Mouse (Mus musculus) hindbrain, embryonic 15.5 days (tissue): Measurements from ENCODE around the gene Jhy. TPM values are rescaled to one million over a fixed set of nuclear protein-coding genes. Genes with fewer than 3 reads are reported as not detected.

Experiments used
- ATAC-seq: fragments of 200-750 bp; cut with Nextera tagmentation; 2 replicates; pipeline ENCODE4 v1.8.0; 2017; ENCODE audit warnings: low read depth, moderate number of reproducible peaks, moderate TSS enrichment; ENCODE audit not compliant: low FRiP score
- H3K27ac ChIP-seq: fragments of 300-500 bp; sonication (generic); replicated peaks from 2 replicates; pipeline ENCODE4 v1.5.1; 2015; ENCODE audit warnings: mild to moderate bottlenecking, inconsistent platforms
- H3K27me3 ChIP-seq: fragments of 300-500 bp; sonication (generic); 2 replicates; pipeline ENCODE4 v1.6.1; 2015; ENCODE audit warnings: control low read depth, inconsistent platforms
- H3K36me3 ChIP-seq: fragments of 300-500 bp; sonication (generic); 2 replicates; pipeline ENCODE4 v1.6.1; 2015; ENCODE audit warnings: control low read depth, inconsistent platforms
- H3K4me1 ChIP-seq: fragments of 300-500 bp; sonication (generic); replicated peaks from 2 replicates; pipeline ENCODE4 v1.6.1; 2015; ENCODE audit warnings: control low read depth, inconsistent platforms
- H3K4me2 ChIP-seq: fragments of 300-500 bp; sonication (generic); 2 replicates; pipeline ENCODE4 v1.6.1; 2015; ENCODE audit warnings: moderate library complexity, mild to moderate bottlenecking, inconsistent platforms
- H3K4me3 ChIP-seq: fragments of 300-500 bp; sonication (generic); 2 replicates; pipeline ENCODE4 v1.5.1; 2015; ENCODE audit warnings: mild to moderate bottlenecking, inconsistent platforms
- H3K9ac ChIP-seq: fragments of 300-500 bp; sonication (generic); 2 replicates; pipeline ENCODE4 v1.6.1; 2015; ENCODE audit warnings: inconsistent platforms
- H3K9me3 ChIP-seq: fragments of 300-500 bp; sonication (generic); 2 replicates; pipeline ENCODE4 v1.6.1; 2016; ENCODE audit warnings: control low read depth, inconsistent platforms
- WGBS: fragments of 180-500 bp; shearing (Covaris S2); methylation state at CpG from one replicate; pipeline ENCODE4 v1.1.7; 2015; 5-methylcytosine and 5-hydroxymethylcytosine counted together
- polyA plus RNA-seq: library from polyadenylated mRNA; unstranded; fragments of >200 nt; fragmentation: Nextera tagmentation; extraction: Ambion mirVana; gene quantifications from 2 replicates; pipeline ENCODE4 v1.2.1, GENCODE M21; 2015

Jhy gene
- polyA plus RNA-seq, 1 experiment from 2014 or later, result 1.3 TPM

DNA sequence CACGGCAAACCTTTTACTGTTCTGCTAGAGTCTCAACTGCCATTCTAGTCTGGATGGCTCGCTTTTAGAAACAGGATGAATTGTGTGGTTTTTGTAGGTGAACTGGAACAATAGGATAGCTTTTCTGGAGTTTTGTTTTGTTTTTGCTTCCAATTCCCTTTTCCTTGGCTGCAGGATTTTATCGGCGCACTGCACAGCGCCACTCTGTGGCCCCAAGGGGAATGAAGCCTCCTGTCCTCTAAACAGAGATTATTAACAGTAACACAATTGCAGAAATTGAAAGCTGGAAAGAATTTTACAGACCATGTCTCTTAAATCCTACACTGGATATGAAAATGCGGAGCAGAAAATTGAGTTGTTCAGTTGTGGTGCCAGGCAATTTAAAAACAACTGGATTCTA, 18.6 kb upstream of the Jhy start:
- Histone ChIP-seq H3K4me2 (no peak overlapping the region), H3K9me3 (no peaks in the 10 kb centered on the region), H3K36me3 (no peaks in the 10 kb centered on the region), H3K9ac (no peak overlapping the region), H3K27me3 (no peaks in the 10 kb centered on the region), H3K4me1 (no peaks in the 10 kb centered on the region), H3K27ac (no peak overlapping the region), H3K4me3 (no peak overlapping the region)
- no peak for ATAC-seq
- WGBS, result 35% methylated on average over 6 of the region's 6 CpGs

DNA sequence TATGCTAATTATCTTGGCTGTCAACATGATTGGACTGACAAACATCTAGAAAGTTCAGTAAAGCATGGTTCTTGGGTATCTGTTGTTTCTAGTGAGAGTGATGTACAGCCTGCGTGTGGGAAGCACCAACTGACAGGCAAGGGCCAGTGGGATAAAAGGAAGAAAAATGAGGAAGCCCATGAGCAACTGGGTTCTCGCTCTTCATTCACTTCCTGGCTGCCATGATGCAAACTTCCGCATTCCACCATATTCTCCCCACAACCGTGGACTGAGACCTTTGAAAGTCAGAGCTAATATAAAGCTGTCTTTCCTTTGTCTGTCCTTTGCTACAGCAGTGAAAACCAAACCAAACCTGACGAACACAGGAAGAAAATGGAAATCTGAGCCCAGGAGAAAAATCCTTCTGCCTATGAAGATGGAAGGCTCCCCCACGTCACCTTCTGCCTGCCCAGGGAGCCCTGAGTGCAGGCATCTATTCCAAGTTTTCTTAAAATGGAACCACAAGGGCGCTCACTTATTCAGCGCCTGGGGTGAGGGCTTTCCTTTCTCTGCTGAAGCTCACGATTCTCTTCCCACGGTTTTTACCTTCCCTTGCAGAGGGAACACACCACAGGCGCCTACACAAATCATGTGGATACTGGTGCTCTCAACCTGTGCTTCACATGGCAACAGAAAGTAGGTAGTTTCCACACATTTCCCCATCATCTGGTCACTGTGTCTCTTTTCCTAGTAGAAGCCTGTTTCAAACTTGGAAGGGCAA, 10.3 kb upstream of the Jhy start:
- H3K4me1 ChIP-seq, result no peaks in the 10 kb centered on the region
- no peaks in the 10 kb centered on the region for H3K27me3 ChIP-seq
- no peak overlapping the region for H3K9ac ChIP-seq
- no peak overlapping the region for H3K4me2 ChIP-seq
- WGBS, result 80% methylated on average over 11 of the region's 11 CpGs
- H3K9me3 ChIP-seq, result no peaks in the 10 kb centered on the region
- H3K4me3 ChIP-seq, result no peak overlapping the region
- H3K27ac ChIP-seq, result no peak overlapping the region
- ATAC-seq, result no peak
- no peaks in the 10 kb centered on the region for H3K36me3 ChIP-seq

DNA sequence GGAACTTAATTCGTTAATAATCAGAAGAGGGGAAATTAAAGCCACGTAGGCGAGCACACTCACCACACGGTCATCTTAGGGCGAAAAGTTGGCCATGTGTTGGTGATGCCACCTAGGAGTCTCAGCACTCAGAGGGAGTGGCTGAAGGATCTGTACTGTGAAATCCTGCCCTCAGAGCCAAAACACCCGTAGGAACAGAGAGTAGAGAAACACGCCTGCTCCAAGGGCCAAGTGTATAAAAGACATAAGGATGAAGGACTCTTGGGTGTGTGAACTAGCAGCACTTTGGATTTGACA, 448 bp upstream of the Jhy start:
- Histone ChIP-seq H3K4me3 (peak overlapping the region; percentile 57), H3K4me2 (peak overlapping the region; percentile 97), H3K27me3 (peaks cover 19% of the 10 kb centered on the region), H3K4me1 (peaks cover 10% of the 10 kb centered on the region), H3K9ac (peak overlapping the region; percentile 64; the same call in 1 of the 2 replicates), H3K36me3 (no peaks in the 10 kb centered on the region), H3K9me3 (no peaks in the 10 kb centered on the region), H3K27ac (no peak overlapping the region)
- no peak for ATAC-seq
- 15% methylated on average over 7 of the region's 7 CpGs for WGBS

DNA sequence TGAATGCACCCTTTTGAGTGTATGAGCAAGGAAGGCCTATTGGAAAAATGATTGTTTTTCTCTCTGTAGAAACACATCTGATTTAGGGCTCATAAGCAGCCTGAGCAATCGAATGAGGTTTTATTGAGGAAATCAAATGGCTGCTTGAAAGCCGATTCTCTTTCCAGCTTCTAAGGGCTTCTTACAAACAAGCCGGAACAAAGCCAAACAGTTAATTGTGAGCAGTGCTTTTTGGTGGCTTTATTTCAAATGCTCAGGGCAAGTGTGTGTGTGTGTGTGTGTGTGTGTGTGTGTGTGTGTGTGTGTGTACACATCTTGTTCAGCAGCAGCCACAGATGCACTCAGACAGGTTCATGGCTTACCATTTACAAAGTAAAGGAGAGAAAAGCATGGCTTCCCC, 2.5 kb downstream of the Jhy start:
- Histone ChIP-seq H3K9ac (no peak overlapping the region), H3K27me3 (peaks cover 15% of the 10 kb centered on the region), H3K9me3 (no peaks in the 10 kb centered on the region), H3K27ac (no peak overlapping the region), H3K36me3 (no peaks in the 10 kb centered on the region), H3K4me1 (peaks cover 10% of the 10 kb centered on the region), H3K4me3 (no peak overlapping the region), H3K4me2 (no peak overlapping the region)
- no peak for ATAC-seq
- WGBS, result 54% methylated on average over 3 of the region's 3 CpGs

DNA sequence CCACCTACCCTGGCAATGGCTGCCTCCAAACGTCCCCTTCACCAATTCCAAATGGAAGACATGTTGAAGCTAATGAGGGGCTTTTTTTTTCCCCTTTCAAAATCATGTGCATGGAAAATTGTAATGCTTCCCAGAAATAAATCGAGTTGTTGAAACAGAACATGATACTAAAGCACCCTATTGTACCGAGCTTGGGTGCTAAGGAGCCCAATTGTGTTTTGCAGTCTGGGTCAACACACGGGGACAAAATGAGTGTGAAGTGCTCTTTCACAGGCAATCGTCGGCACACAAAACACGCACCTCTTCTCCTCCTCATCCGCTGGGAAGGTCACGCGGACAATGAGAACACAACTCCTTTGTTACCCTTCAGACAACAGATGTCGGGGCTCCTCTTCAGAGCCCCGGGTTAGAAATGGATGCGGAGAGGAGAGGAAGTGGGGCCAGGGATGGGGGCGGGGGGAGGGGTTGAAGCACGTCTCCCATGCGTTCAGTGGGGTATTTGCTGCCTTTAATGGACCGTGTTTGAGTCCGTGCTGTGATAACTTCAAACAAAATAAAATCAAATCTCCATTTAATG, 14.8 kb downstream of the Jhy start:
- Histone ChIP-seq H3K4me1 (peaks cover 7% of the 10 kb centered on the region), H3K36me3 (no peaks in the 10 kb centered on the region), H3K9ac (no peak overlapping the region), H3K4me2 (peak overlapping the region; percentile 53), H3K9me3 (no peaks in the 10 kb centered on the region), H3K4me3 (peak overlapping the region; percentile 28), H3K27ac (no peak overlapping the region), H3K27me3 (no peaks in the 10 kb centered on the region)
- WGBS, result 15% methylated on average over 18 of the region's 18 CpGs
- no peak for ATAC-seq

DNA sequence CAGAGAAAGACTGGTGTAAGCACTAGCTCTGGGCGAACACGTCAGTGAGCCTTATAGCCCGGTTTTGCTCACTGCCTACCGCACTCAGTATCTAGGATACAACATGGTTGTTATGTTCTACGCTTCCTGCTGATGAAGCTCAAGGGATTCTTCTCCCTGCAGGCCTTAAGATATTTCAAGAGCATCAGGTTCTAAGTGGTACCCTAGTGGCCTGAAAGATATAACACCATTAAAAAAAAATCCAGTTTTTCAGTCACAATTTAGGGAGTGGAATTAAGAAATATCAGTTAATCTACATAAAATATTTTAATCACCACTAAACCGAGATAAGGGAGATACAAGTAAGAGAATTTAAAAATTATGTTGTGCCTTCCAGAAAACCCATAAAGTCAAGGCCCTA, 15.4 kb downstream of the Jhy start:
- 78% methylated on average over 6 of the region's 6 CpGs for WGBS
- no peaks in the 10 kb centered on the region for H3K36me3 ChIP-seq
- peaks cover 7% of the 10 kb centered on the region for H3K4me1 ChIP-seq
- ATAC-seq, result 0 out of 2 replicates have a peak, but pooled peaks have one; percentile 27
- H3K27ac ChIP-seq, result no peak overlapping the region
- H3K27me3 ChIP-seq, result no peaks in the 10 kb centered on the region
- H3K4me3 ChIP-seq, result no peak overlapping the region
- H3K9ac ChIP-seq, result no peak overlapping the region
- no peak overlapping the region for H3K4me2 ChIP-seq
- no peaks in the 10 kb centered on the region for H3K9me3 ChIP-seq

DNA sequence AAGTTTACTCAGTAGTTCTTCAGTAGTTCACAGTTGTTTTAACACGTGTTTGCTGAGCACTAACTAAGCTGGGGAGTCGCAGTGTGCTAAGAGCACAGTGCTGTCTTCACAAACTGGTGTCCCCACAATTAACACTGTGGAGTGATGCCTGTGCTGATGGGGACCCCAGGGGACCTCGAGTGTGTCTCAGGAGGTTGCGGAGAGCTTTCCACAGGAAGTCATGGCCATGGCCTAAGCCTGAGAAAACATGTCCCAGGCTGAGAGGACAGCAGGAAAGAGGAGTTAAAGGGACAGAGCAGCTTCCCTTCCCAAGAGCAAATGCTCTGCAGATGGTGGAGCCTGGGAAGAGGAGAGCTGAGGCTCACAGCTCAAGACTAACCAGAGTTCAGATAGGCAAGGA, 16.8 kb downstream of the Jhy start:
- Histone ChIP-seq H3K4me3 (no peak overlapping the region), H3K4me2 (no peak overlapping the region), H3K4me1 (peaks cover 7% of the 10 kb centered on the region), H3K27me3 (0 out of 2 replicates have a peak, but pooled peaks cover 3% of the 10 kb centered on the region), H3K36me3 (no peaks in the 10 kb centered on the region), H3K9ac (no peak overlapping the region), H3K9me3 (no peaks in the 10 kb centered on the region), H3K27ac (no peak overlapping the region)
- no peak for ATAC-seq
- WGBS, result 76% methylated on average over 4 of the region's 4 CpGs

DNA sequence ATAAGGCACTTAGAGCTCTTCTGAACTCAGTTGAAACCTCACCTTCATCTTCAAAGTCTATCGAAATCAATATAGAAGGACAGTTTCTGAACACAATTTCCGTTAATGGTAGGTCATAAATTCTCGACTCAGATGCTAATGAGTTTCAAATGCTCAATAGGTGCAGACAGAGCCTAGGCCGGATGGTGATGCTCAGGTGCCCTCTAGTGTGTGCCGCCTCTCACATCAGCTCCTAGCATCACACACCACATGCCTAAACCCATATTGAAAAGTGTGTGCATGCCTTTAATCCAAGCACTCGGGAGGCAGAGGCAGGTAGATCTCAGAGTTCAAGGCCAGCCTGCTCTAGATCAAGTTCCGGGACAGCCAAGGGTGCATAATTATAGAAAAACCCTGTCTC, 26.5 kb downstream of the Jhy start:
- no peak overlapping the region for H3K4me3 ChIP-seq
- H3K36me3 ChIP-seq, result no peaks in the 10 kb centered on the region
- no peaks in the 10 kb centered on the region for H3K4me1 ChIP-seq
- no peak overlapping the region for H3K27ac ChIP-seq
- H3K9me3 ChIP-seq, result no peaks in the 10 kb centered on the region
- no peak overlapping the region for H3K9ac ChIP-seq
- H3K27me3 ChIP-seq, result 0 out of 2 replicates have a peak, but pooled peaks cover 2% of the 10 kb centered on the region
- ATAC-seq, result no peak
- WGBS, result 70% methylated on average over 7 of the region's 7 CpGs
- no peak overlapping the region for H3K4me2 ChIP-seq

DNA sequence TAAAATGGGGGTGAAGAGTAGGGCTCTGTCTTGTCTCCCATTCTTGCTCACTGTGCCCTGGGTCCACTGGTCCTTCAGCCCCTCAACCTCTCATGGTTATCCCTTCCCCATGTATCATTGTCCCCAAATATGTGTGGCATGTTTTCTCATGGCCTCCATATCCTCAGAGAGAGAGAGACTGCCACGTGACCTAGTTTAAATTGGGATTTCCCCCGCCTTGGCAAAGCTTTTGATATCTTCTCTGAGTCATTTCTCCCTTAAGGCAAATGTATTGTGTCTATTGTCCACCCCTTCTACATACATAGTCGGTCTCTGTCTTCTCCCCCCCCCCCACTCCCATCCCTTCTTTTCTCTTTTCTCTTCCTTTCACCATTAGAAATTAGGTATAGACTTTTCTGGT, 30.6 kb downstream of the Jhy start:
- Histone ChIP-seq H3K9me3 (no peaks in the 10 kb centered on the region), H3K4me2 (no peak overlapping the region), H3K27me3 (no peaks in the 10 kb centered on the region), H3K4me1 (no peaks in the 10 kb centered on the region), H3K4me3 (no peak overlapping the region), H3K27ac (no peak overlapping the region), H3K36me3 (no peaks in the 10 kb centered on the region), H3K9ac (no peak overlapping the region)
- WGBS, result 84% methylated on average over 3 of the region's 3 CpGs
- no peak for ATAC-seq

DNA sequence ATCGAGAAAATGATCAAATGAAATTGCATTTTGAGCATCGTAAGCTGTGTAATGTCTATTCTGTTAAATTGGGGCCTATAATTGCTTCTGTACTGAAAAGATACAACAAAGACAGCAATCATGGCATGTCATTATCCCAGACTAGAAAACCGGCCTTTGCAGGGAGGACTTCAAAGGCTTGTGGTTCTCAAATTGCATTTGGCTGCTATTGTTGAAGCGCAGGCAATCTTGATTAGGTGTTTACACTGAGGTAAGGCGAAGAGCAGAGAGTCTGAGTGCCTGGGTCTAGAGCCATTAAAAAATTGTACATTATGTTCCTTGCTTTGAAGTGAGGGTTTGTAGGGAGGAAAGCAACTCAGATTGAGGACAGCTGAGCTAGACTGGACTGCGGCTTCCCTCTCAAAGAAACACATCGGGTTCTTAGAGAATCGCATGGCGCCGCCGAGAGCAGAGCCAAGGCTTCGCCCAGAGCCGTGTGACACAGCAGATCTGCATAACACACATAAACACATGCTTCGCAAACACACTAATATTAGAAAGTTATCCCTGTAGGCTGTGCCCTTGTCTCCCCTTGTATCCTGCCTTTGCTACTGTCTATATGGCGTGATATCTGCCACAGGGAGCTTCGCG, 36.5 kb downstream of the Jhy start:
- no peaks in the 10 kb centered on the region for H3K36me3 ChIP-seq
- no peak overlapping the region for H3K4me2 ChIP-seq
- no peak for ATAC-seq
- no peaks in the 10 kb centered on the region for H3K4me1 ChIP-seq
- no peaks in the 10 kb centered on the region for H3K9me3 ChIP-seq
- no peak overlapping the region for H3K9ac ChIP-seq
- no peaks in the 10 kb centered on the region for H3K27me3 ChIP-seq
- WGBS, result 85% methylated on average over 17 of the region's 17 CpGs
- H3K4me3 ChIP-seq, result no peak overlapping the region
- H3K27ac ChIP-seq, result no peak overlapping the region

DNA sequence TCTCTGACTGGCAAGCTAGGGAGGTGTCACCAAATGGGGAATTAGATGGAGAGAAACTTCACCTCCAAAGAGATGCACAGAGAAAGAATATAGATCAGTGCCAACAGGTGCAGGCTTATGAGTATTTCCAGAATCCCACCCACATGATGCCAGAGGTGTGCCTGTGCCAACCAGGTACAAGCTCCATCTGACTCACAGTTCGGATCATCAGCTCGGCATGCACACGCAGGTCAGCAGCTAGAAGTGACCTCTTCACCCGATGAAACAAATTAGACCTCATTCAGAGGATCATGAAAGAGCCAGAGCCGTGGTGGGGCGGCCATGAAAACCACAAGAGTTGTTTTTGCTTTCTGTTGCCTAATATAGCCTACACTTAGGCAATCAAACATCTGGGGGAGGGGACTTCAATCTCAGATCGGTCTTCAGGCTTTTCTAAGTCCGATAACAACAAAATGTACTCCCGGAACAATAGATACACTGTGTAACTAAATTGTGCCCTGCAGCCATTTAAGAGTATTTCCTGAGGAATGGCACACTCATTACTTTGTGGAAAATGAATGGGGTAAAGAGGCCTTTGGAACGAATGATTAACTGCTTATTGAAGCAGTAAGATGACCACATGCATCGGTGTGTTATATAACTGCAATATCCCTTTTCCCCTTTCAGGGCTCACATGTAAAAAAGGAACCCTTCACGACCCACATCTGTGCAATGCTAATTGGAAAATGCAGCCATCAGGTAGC, 45.9 kb downstream of the Jhy start:
- Histone ChIP-seq H3K9ac (no peak overlapping the region), H3K4me1 (no peaks in the 10 kb centered on the region), H3K4me3 (no peak overlapping the region), H3K36me3 (no peaks in the 10 kb centered on the region), H3K4me2 (no peak overlapping the region), H3K9me3 (no peaks in the 10 kb centered on the region), H3K27me3 (0 out of 2 replicates have a peak, but pooled peaks cover 2% of the 10 kb centered on the region), H3K27ac (no peak overlapping the region)
- ATAC-seq, result no peak
- 59% methylated on average over 12 of the region's 12 CpGs for WGBS

DNA sequence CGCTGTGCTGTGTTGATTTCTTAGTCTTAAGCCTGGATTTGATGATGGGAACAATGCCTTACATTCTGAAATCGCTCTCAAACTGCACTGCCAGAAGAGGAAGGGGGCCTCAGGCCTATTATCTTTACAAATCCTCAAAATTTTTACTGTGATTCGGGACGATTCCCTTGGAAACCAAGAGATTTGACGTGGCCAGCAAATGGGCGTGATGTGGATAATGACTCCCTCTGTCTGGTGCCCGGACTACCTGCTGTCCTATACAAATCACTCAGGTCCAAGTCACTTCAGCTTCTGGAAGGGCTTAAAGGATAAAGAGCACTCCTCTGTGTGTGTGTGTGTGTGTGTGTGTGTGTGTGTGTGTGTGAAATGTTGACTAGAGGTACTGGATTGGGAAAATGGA, 55.0 kb downstream of the Jhy start:
- no peak for ATAC-seq

More for the DNA sequence above, 55.0 kb downstream of the Jhy start:
- H3K4me1 ChIP-seq, result 0 out of 2 replicates have a peak, but pooled peaks cover 2% of the 10 kb centered on the region
- H3K9me3 ChIP-seq, result no peaks in the 10 kb centered on the region
- no peak overlapping the region for H3K9ac ChIP-seq
- WGBS, result 30% methylated on average over 7 of the region's 7 CpGs
- no peak overlapping the region for H3K27ac ChIP-seq
- H3K27me3 ChIP-seq, result 0 out of 2 replicates have a peak, but pooled peaks cover 3% of the 10 kb centered on the region
- no peak overlapping the region for H3K4me2 ChIP-seq
- H3K4me3 ChIP-seq, result no peak overlapping the region
- H3K36me3 ChIP-seq, result no peaks in the 10 kb centered on the region
